Mouse (Mus musculus) liver, embryonic 15.5 days (tissue): ENCODE results near the gene Eif4a1. TPM values are rescaled to one million over a fixed set of nuclear protein-coding genes. Genes with fewer than 3 reads are reported as not detected.

Experiments used
- ATAC-seq: fragments of 200-750 bp; cut with Nextera tagmentation; 2 replicates; pipeline ENCODE4 v1.8.0; 2017; ENCODE audit warnings: moderate number of reproducible peaks, mild to moderate bottlenecking, moderate library complexity; ENCODE audit not compliant: insufficient read depth
- H3K27ac ChIP-seq: fragments of 300-500 bp; sonication (generic); replicated peaks from 2 replicates; pipeline ENCODE4 v1.5.1; 2015; ENCODE audit warnings: mild to moderate bottlenecking, inconsistent platforms
- H3K27me3 ChIP-seq: fragments of 300-500 bp; sonication (generic); 2 replicates; pipeline ENCODE4 v1.6.1; 2015; ENCODE audit warnings: mild to moderate bottlenecking, inconsistent platforms
- H3K36me3 ChIP-seq: fragments of 300-500 bp; sonication (generic); replicated peaks from 2 replicates; pipeline ENCODE4 v1.6.1; 2015; ENCODE audit warnings: moderate library complexity, mild to moderate bottlenecking, inconsistent platforms
- H3K4me1 ChIP-seq: fragments of 300-500 bp; sonication (generic); replicated peaks from 2 replicates; pipeline ENCODE4 v1.6.1; 2015; ENCODE audit warnings: inconsistent platforms
- H3K4me2 ChIP-seq: fragments of 300-500 bp; sonication (generic); 2 replicates; pipeline ENCODE4 v1.6.1; 2015; ENCODE audit warnings: moderate library complexity, mild to moderate bottlenecking, inconsistent platforms
- H3K4me3 ChIP-seq: fragments of 300-500 bp; sonication (generic); replicated peaks from 2 replicates; pipeline ENCODE4 v1.5.1; 2015; ENCODE audit warnings: mild to moderate bottlenecking, inconsistent platforms
- H3K9ac ChIP-seq: fragments of 300-500 bp; sonication (generic); 2 replicates; pipeline ENCODE4 v1.6.1; 2015; ENCODE audit warnings: moderate library complexity, mild to moderate bottlenecking, inconsistent platforms
- H3K9me3 ChIP-seq: fragments of 300-500 bp; sonication (generic); replicated peaks from 2 replicates; pipeline ENCODE4 v1.6.1; 2016; ENCODE audit warnings: inconsistent platforms
- WGBS: fragments of 180-500 bp; shearing (Covaris S2); methylation state at CpG from one replicate; pipeline ENCODE4 v1.1.7; 2015; ENCODE audit warnings: mixed read lengths; ENCODE audit not compliant: insufficient replicate concordance; 5-methylcytosine and 5-hydroxymethylcytosine counted together
- polyA plus RNA-seq: library from polyadenylated mRNA; unstranded; fragments of >200 nt; fragmentation: Nextera tagmentation; extraction: Ambion mirVana; gene quantifications from 2 replicates; pipeline ENCODE4 v1.2.1, GENCODE M21; 2015

Eif4a1 gene
- polyA plus RNA-seq, result 228 and 232 TPM in 2 replicates

GRCm38 (mm10) chr11:69672211-69672706 lies at the start of gene Eif4a1:
Gene Eif4a1 (minus strand): TSS chr11:69672423.
- Histone ChIP-seq H3K4me2 (peak within 1 kb of the TSS; percentile 79), H3K4me3 (peak within 1 kb of the TSS; percentile 90), H3K36me3 (peaks cover 84% of the 10 kb centered on the region), H3K4me1 (peaks cover 44% of the 10 kb centered on the region), H3K9me3 (no peaks in the 10 kb centered on the region), H3K27ac (peak within 1 kb of the TSS; percentile 96), H3K9ac (peak within 1 kb of the TSS; percentile 92), H3K27me3 (no peaks in the 10 kb centered on the region)
- peak; percentile 96 for ATAC-seq
- under 1% methylated on average over 36 of the region's 36 CpGs for WGBS

GRCm38 (mm10) chr11:69720852-69721251 lies 48.6 kb upstream of the Eif4a1 start:
- Histone ChIP-seq H3K9ac (no peak overlapping the region), H3K4me3 (no peak overlapping the region), H3K36me3 (no peaks in the 10 kb centered on the region), H3K4me1 (peaks cover 37% of the 10 kb centered on the region), H3K27ac (no peak overlapping the region), H3K27me3 (no peaks in the 10 kb centered on the region), H3K4me2 (no peak overlapping the region), H3K9me3 (no peaks in the 10 kb centered on the region)
- WGBS, result 60% methylated on average over 6 of the region's 6 CpGs
- no peak for ATAC-seq

GRCm38 (mm10) chr11:69719423-69719822 lies 47.2 kb upstream of the Eif4a1 start:
- Histone ChIP-seq H3K9ac (peak overlapping the region; percentile 48; the same call in 1 of the 2 replicates), H3K4me1 (peaks cover 42% of the 10 kb centered on the region), H3K27me3 (no peaks in the 10 kb centered on the region), H3K27ac (peak overlapping the region; percentile 68), H3K36me3 (no peaks in the 10 kb centered on the region), H3K4me3 (no peak overlapping the region), H3K4me2 (no peak overlapping the region), H3K9me3 (no peaks in the 10 kb centered on the region)
- no peak for ATAC-seq
- 63% methylated on average over 6 of the region's 6 CpGs for WGBS

- WGBS, result 16% methylated on average over 15 of the region's 15 CpGs
- no peaks in the 10 kb centered on the region for H3K36me3 ChIP-seq
- H3K27ac ChIP-seq, result peak overlapping the region; percentile 68
- peaks cover 42% of the 10 kb centered on the region for H3K4me1 ChIP-seq
- H3K27me3 ChIP-seq, result no peaks in the 10 kb centered on the region
- no peaks in the 10 kb centered on the region for H3K9me3 ChIP-seq
- H3K9ac ChIP-seq, result peak overlapping the region; percentile 48
- H3K4me3 ChIP-seq, result peak overlapping the region; percentile 27
- peak; percentile 88 for ATAC-seq
- peak overlapping the region; percentile 65 for H3K4me2 ChIP-seq
Observed at GRCm38 (mm10) chr11:69718661-69719060, 46.4 kb upstream of the Eif4a1 start.

GRCm38 (mm10) chr11:69716953-69717352 lies 44.7 kb upstream of the Eif4a1 start:
- H3K4me3 ChIP-seq, result no peak overlapping the region
- WGBS, result 61% methylated on average over 4 of the region's 4 CpGs
- H3K27me3 ChIP-seq, result no peaks in the 10 kb centered on the region
- no peak overlapping the region for H3K9ac ChIP-seq
- H3K27ac ChIP-seq, result no peak overlapping the region
- ATAC-seq, result no peak
- H3K4me1 ChIP-seq, result peaks cover 38% of the 10 kb centered on the region
- H3K9me3 ChIP-seq, result no peaks in the 10 kb centered on the region
- H3K4me2 ChIP-seq, result no peak overlapping the region
- H3K36me3 ChIP-seq, result no peaks in the 10 kb centered on the region

GRCm38 (mm10) chr11:69715929-69716328 lies 43.7 kb upstream of the Eif4a1 start:
- H3K27me3 ChIP-seq, result no peaks in the 10 kb centered on the region
- 29% methylated on average over 5 of the region's 5 CpGs for WGBS
- H3K36me3 ChIP-seq, result no peaks in the 10 kb centered on the region
- peak overlapping the region; percentile 19; the same call in 1 of the 2 replicates for H3K27ac ChIP-seq
- peaks cover 42% of the 10 kb centered on the region for H3K4me1 ChIP-seq
- H3K9me3 ChIP-seq, result no peaks in the 10 kb centered on the region
- no peak overlapping the region for H3K4me3 ChIP-seq
- H3K4me2 ChIP-seq, result no peak overlapping the region
- no peak for ATAC-seq
- H3K9ac ChIP-seq, result no peak overlapping the region

- H3K36me3 ChIP-seq, result no peaks in the 10 kb centered on the region
- H3K9me3 ChIP-seq, result no peaks in the 10 kb centered on the region
- no peaks in the 10 kb centered on the region for H3K27me3 ChIP-seq
- H3K4me1 ChIP-seq, result peaks cover 46% of the 10 kb centered on the region
- H3K27ac ChIP-seq, result peak overlapping the region; percentile 19; the same call in 1 of the 2 replicates
- no peak overlapping the region for H3K4me2 ChIP-seq
- no peak overlapping the region for H3K4me3 ChIP-seq
- WGBS, result 54% methylated on average over 9 of the region's 9 CpGs
- ATAC-seq, result no peak
- no peak overlapping the region for H3K9ac ChIP-seq
Observed at GRCm38 (mm10) chr11:69715482-69715881, 43.3 kb upstream of the Eif4a1 start.

- H3K36me3 ChIP-seq, result no peaks in the 10 kb centered on the region
- H3K9ac ChIP-seq, result no peak overlapping the region
- H3K27ac ChIP-seq, result no peak overlapping the region
- ATAC-seq, result no peak
- H3K4me2 ChIP-seq, result no peak overlapping the region
- H3K4me3 ChIP-seq, result no peak overlapping the region
- no peaks in the 10 kb centered on the region for H3K9me3 ChIP-seq
- H3K4me1 ChIP-seq, result peaks cover 53% of the 10 kb centered on the region
- WGBS, result 81% methylated on average over 18 of the region's 18 CpGs
- no peaks in the 10 kb centered on the region for H3K27me3 ChIP-seq
Observed at GRCm38 (mm10) chr11:69714636-69715329, 42.6 kb upstream of the Eif4a1 start.

- Histone ChIP-seq H3K9ac (no peak overlapping the region), H3K4me2 (no peak overlapping the region), H3K9me3 (no peaks in the 10 kb centered on the region), H3K4me1 (peaks cover 48% of the 10 kb centered on the region), H3K27ac (no peak overlapping the region), H3K36me3 (no peaks in the 10 kb centered on the region), H3K4me3 (no peak overlapping the region), H3K27me3 (no peaks in the 10 kb centered on the region)
- no peak for ATAC-seq
- WGBS, result 79% methylated on average over 20 of the region's 20 CpGs
Observed at GRCm38 (mm10) chr11:69712954-69713672, 40.9 kb upstream of the Eif4a1 start.

GRCm38 (mm10) chr11:69711082-69711481 lies 38.9 kb upstream of the Eif4a1 start:
- Histone ChIP-seq H3K9ac (no peak overlapping the region), H3K4me1 (peaks cover 38% of the 10 kb centered on the region), H3K27me3 (no peaks in the 10 kb centered on the region), H3K4me3 (no peak overlapping the region), H3K9me3 (no peaks in the 10 kb centered on the region), H3K36me3 (no peaks in the 10 kb centered on the region), H3K27ac (no peak overlapping the region), H3K4me2 (no peak overlapping the region)
- ATAC-seq, result no peak
- WGBS, result 73% methylated on average over 2 of the region's 2 CpGs

GRCm38 (mm10) chr11:69710470-69710869 lies 38.2 kb upstream of the Eif4a1 start:
- peaks cover 36% of the 10 kb centered on the region for H3K4me1 ChIP-seq
- no peak overlapping the region for H3K9ac ChIP-seq
- H3K9me3 ChIP-seq, result no peaks in the 10 kb centered on the region
- ATAC-seq, result no peak
- no peak overlapping the region for H3K4me2 ChIP-seq
- H3K4me3 ChIP-seq, result no peak overlapping the region
- H3K27me3 ChIP-seq, result no peaks in the 10 kb centered on the region
- no peaks in the 10 kb centered on the region for H3K36me3 ChIP-seq
- peak overlapping the region; percentile 38; the same call in 1 of the 2 replicates for H3K27ac ChIP-seq
- WGBS, result 60% methylated on average over 3 of the region's 3 CpGs
